Mouse (Mus musculus) macrophage (primary cell): Measurements from ENCODE around the gene Fcer1g. TPM values are rescaled to one million over a fixed set of nuclear protein-coding genes. Genes with fewer than 3 reads are reported as not detected.

Source experiments
- H3K27ac ChIP-seq: fragments of 350-480 bp; formaldehyde crosslinking; 2 replicates; pipeline ENCODE4 v1.9.0; 2021
- H3K36me3 ChIP-seq: fragments of 350-480 bp; formaldehyde crosslinking; 2 replicates; pipeline ENCODE4 v1.9.0; 2021; ENCODE audit errors: inconsistent target
- H3K4me3 ChIP-seq: fragments of 350-480 bp; formaldehyde crosslinking; 2 replicates; pipeline ENCODE4 v1.9.0; 2021; ENCODE audit errors: inconsistent target
- H3K79me2 ChIP-seq: fragments of 350-480 bp; formaldehyde crosslinking; 2 replicates; pipeline ENCODE4 v1.9.0; 2021; ENCODE audit errors: inconsistent target
- WGBS: methylation state at CpG from one replicate; pipeline ENCODE4 v1.1.7; 2026; ENCODE audit warnings: inconsistent platforms; ENCODE audit not compliant: missing documents; 5-methylcytosine and 5-hydroxymethylcytosine counted together
- polyA plus RNA-seq: library from polyadenylated mRNA; stranded (reverse); fragments of 250-400 nt; gene quantifications from 3 replicates; pipeline ENCODE4 v1.2.4, GENCODE M21; 2018; ENCODE audit warnings: inconsistent platforms

Gene Fcer1g
- polyA plus RNA-seq, 1 experiment from 2014 or later, result 1,664 TPM

GRCm38 (mm10) chr1:171183620-171184019 lies 50.5 kb downstream of the Fcer1g start:
- 3% methylated on average over 3 of the region's 3 CpGs for WGBS
- Histone ChIP-seq H3K79me2 (peaks cover 56% of the 10 kb centered on the region), H3K27ac (peak overlapping the region; percentile 97), H3K36me3 (no peaks in the 10 kb centered on the region), H3K4me3 (no peak overlapping the region)

GRCm38 (mm10) chr1:171183025-171183424 lies 51.1 kb downstream of the Fcer1g start:
- Histone ChIP-seq H3K36me3 (no peaks in the 10 kb centered on the region), H3K79me2 (peaks cover 50% of the 10 kb centered on the region), H3K27ac (peak overlapping the region; percentile 97), H3K4me3 (no peak overlapping the region)
- WGBS, result 91% methylated on average over 3 of the region's 3 CpGs

Other genes with a start within 250 kb of the Fcer1g start
- gene Fcgr4, start 215.4 kb downstream of the Fcer1g start, polyA plus RNA-seq, result 192 to 337 TPM (median 269 TPM) in 3 replicates
- 921 to 1,206 TPM (median 1,155 TPM) in 3 replicates for gene Fcgr3, start 169.4 kb downstream of the Fcer1g start, polyA plus RNA-seq
- 4.2 to 31.6 TPM (median 7.6 TPM) in 3 replicates for gene Cfap126, start 120.4 kb downstream of the Fcer1g start, polyA plus RNA-seq
- gene Sdhc, start 83.8 kb downstream of the Fcer1g start, polyA plus RNA-seq, result 81.5 to 101 TPM (median 100 TPM) in 3 replicates
- gene Mpz, start 83.7 kb downstream of the Fcer1g start, polyA plus RNA-seq, result 0.25 TPM in 1 of 3 replicates, not detected in the others
- gene Pcp4l1, start 38.1 kb downstream of the Fcer1g start, polyA plus RNA-seq, result 46.6 to 83.8 TPM (median 63.3 TPM) in 3 replicates
- gene Nr1i3, start 20.4 kb downstream of the Fcer1g start, polyA plus RNA-seq, result 0.13 TPM in 1 of 3 replicates, not detected in the others
- gene Tomm40l, start 11.9 kb downstream of the Fcer1g start, polyA plus RNA-seq, result 13.6 to 38.3 TPM (median 28.2 TPM) in 3 replicates
- gene Apoa2, start 9.3 kb downstream of the Fcer1g start, polyA plus RNA-seq, result 1.1 TPM in 1 of 3 replicates, not detected in the others
- 0.04 TPM in 1 of 3 replicates, not detected in the others for gene Adamts4, start 16.1 kb upstream of the Fcer1g start, polyA plus RNA-seq
- gene Ndufs2, start 17.0 kb upstream of the Fcer1g start, polyA plus RNA-seq, result 84.3 to 125 TPM (median 122 TPM) in 3 replicates
- gene B4galt3, start 36.0 kb upstream of the Fcer1g start, polyA plus RNA-seq, result 10.2 to 16.8 TPM (median 14.2 TPM) in 3 replicates
- gene Ppox, start 46.8 kb upstream of the Fcer1g start, polyA plus RNA-seq, result 8.6 to 27.3 TPM (median 12.1 TPM) in 3 replicates
- 17.1 to 34.6 TPM (median 21.1 TPM) in 3 replicates for gene Usp21, start 53.6 kb upstream of the Fcer1g start, polyA plus RNA-seq
- 67.0 to 116 TPM (median 112 TPM) in 3 replicates for gene Ufc1, start 60.7 kb upstream of the Fcer1g start, polyA plus RNA-seq
- gene Dedd, start 94.8 kb upstream of the Fcer1g start, polyA plus RNA-seq, result 21.4 to 35.4 TPM (median 21.9 TPM) in 3 replicates
- gene Nit1, start 111.3 kb upstream of the Fcer1g start, polyA plus RNA-seq, result 17.3 to 23.1 TPM (median 22.3 TPM) in 3 replicates
- 47.7 to 119 TPM (median 64.5 TPM) in 3 replicates for gene Pfdn2, start 111.3 kb upstream of the Fcer1g start, polyA plus RNA-seq
- gene Klhdc9, start 126.4 kb upstream of the Fcer1g start, polyA plus RNA-seq, result 0.11 TPM in 1 of 3 replicates, not detected in the others
- gene Nectin4, start 135.7 kb upstream of the Fcer1g start, polyA plus RNA-seq, result 14.3 to 25.8 TPM (median 18.7 TPM) in 3 replicates
- gene Arhgap30, start 154.6 kb upstream of the Fcer1g start, polyA plus RNA-seq, result 119 to 178 TPM (median 125 TPM) in 3 replicates
- gene Usf1, start 176.9 kb upstream of the Fcer1g start, polyA plus RNA-seq, result 32.8 to 94.5 TPM (median 36.5 TPM) in 3 replicates
- gene Tstd1, start 184.5 kb upstream of the Fcer1g start, polyA plus RNA-seq, result 1.3 TPM in 1 of 3 replicates, not detected in the others
- gene F11r, start 203.2 kb upstream of the Fcer1g start, polyA plus RNA-seq, result 0.39 to 1.7 TPM (median 0.56 TPM) in 3 replicates